Mouse (Mus musculus) urinary bladder, adult 2 months (tissue): Measurements from ENCODE around the gene Rps27. TPM values are rescaled to one million over a fixed set of nuclear protein-coding genes. Genes with fewer than 3 reads are reported as not detected.

Experiments
- DNase-seq: peaks from one replicate; pipeline ENCODE4 v3.0.0; 2022; ENCODE audit warnings: low spot score
- polyA plus RNA-seq: library from polyadenylated mRNA; depleted of rRNA; stranded (reverse); fragments of >200 nt; gene quantifications from 2 replicates; pipeline ENCODE4 v1.2.3, GENCODE M21; 2012; rRNA removed

Rps27 gene
- polyA plus RNA-seq, 1 experiment: 6,324 TPM

DNA sequence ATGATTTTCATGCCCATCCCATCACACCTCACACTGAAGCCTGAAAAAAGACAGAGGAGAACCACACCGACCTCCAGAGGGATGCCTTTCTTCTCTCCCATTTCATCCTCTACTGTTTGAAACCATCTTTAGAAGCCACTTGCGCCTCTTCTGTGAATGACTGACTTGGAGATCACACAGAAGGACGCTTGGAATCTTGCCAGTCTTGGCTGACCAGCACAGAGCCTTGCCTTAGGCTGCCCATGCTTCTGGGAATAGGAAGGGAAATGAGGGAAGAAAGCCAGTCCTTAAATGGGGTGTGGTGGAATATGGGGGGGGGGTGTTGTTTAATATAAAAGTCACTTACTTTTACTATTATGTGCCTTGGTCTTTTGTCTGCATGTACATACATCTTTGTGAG lies 29.9 kb downstream of the Rps27 start:
- no peak for DNase-seq

DNA sequence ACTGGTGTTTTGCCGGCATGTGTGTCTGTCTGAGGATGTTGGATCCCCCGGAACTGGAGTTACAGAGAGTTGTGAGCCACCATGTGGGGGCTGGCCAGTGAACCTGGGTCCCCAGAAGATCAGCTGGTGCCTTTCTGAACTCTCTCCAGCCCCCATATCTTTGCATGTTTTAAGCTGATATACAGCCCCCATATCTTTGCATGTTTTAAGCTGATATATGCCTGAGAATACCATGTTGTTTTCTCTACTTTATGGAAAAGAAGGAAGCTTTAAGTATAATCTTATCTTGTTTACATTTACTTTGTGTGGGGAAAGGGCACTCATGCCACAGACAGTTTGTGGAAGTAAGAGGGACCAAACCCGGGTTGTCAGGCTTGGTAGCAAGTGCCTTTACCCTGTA lies 33.9 kb downstream of the Rps27 start:
- DNase-seq: no peak

Other genes with a start within 250 kb of the Rps27 start
- gene Hax1, start 214.9 kb downstream of the Rps27 start, polyA plus RNA-seq: 82.4 and 102 TPM in 2 replicates
- gene 4933434E20Rik, start 162.0 kb downstream of the Rps27 start, polyA plus RNA-seq: 85.5 and 91.1 TPM in 2 replicates
- gene Ubap2l, start 161.0 kb downstream of the Rps27 start, polyA plus RNA-seq: 85.2 and 100 TPM in 2 replicates
- gene Tpm3, start 141.0 kb downstream of the Rps27 start, polyA plus RNA-seq: 198 and 201 TPM in 2 replicates
- gene Nup210l, start 109.5 kb downstream of the Rps27 start, polyA plus RNA-seq: 0.55 and 0.80 TPM in 2 replicates
- 18.7 and 21.4 TPM in 2 replicates for gene Rab13, start within 50 bp of the Rps27 start, polyA plus RNA-seq
- gene Jtb, start 17.9 kb upstream of the Rps27 start, polyA plus RNA-seq: 64.2 and 81.2 TPM in 2 replicates
- 1.7 and 2.0 TPM in 2 replicates for gene Creb3l4, start 29.9 kb upstream of the Rps27 start, polyA plus RNA-seq
- 55.0 and 79.5 TPM in 2 replicates for gene Slc39a1, start 34.5 kb upstream of the Rps27 start, polyA plus RNA-seq
- 23.7 and 35.6 TPM in 2 replicates for gene Crtc2, start 40.5 kb upstream of the Rps27 start, polyA plus RNA-seq
- gene Dennd4b, start 51.5 kb upstream of the Rps27 start, polyA plus RNA-seq: 15.0 and 15.4 TPM in 2 replicates
- gene Gatad2b, start 79.5 kb upstream of the Rps27 start, polyA plus RNA-seq: 14.7 and 23.9 TPM in 2 replicates
- gene Slc27a3, start 176.3 kb upstream of the Rps27 start, polyA plus RNA-seq: 9.2 and 11.0 TPM in 2 replicates
- 24.8 and 26.4 TPM in 2 replicates for gene Ints3, start 220.0 kb upstream of the Rps27 start, polyA plus RNA-seq